Mouse (Mus musculus): ENCODE measurements at regions not wholly inside any gene's neighbourhood (a gene's known extent, or its start where the extent isn't known, plus 50 kb on each side); places are given as distances from the start of the nearest gene placed in this dataset.
"Not testable (repeated sequence)": the region's sequence is repeated elsewhere in the genome, so short reads cannot be mapped to it uniquely, and the experiment has no call there.

- DNase-seq (ENCODE audit: low spot score in 2 of 2): peak; percentile 0 to 1
Measured at GRCm38 (mm10) chrX:15813771-15814170, 708.9 kb upstream of the Cypt1 start.

DNA sequence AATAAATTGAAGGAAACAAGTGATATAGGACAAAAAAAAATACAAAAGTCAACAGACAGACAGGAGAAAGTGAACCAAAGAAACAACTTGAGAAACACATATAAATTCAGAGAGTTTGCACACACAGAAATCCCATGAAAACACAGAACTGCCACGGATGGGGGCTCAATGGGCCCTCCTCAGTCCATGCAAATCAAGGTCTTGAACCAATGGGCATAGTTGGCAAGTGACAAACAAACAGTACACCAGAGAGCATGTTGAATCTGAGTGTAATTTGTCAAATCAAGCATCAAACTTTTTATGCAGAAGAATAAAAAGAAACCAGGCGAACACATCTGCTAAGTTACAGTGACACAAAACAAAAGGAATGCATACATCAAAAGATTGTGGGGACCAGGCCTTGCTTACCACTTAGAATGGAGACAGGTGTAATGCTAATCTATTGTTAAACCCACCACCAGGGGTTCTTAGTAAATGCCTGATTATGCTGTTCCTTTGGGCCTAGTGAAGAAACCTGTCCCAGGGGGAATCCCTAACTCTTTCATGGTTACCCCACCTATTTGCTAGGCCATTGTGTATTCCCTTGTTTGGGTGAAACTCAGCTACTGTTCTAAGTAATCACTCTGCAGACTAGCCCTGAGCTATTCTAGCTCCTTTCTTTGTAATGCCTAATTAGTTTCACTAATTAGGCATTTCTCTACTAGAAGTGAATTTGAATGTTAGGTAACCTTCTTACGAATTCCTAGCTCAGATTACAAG lies 676.4 kb upstream of the Cypt1 start:
- not testable (repeated sequence) for DNase-seq (ENCODE audit: low spot score in 2 of 2)

All from frontal cortex, postnatal 36 days (tissue).